Mouse (Mus musculus) C3H10T1/2 (cell line): ENCODE measurements around the gene 1700001P01Rik. TPM values are rescaled to one million over a fixed set of nuclear protein-coding genes. Genes with fewer than 3 reads are reported as not detected.

Experiments used
- polyA plus RNA-seq, 2 experiments: library from polyadenylated mRNA; unstranded; fragments of >200 nt; fragmentation: generic; extraction: Trizol; gene quantifications; one replicate each; pipeline ENCODE4 v1.2.1; 2012; ENCODE audit warnings: missing spikeins in 2 of 2

The 1700001P01Rik gene
- polyA plus RNA-seq: under 1 TPM; 0.08 to 0.31 TPM

DNA sequence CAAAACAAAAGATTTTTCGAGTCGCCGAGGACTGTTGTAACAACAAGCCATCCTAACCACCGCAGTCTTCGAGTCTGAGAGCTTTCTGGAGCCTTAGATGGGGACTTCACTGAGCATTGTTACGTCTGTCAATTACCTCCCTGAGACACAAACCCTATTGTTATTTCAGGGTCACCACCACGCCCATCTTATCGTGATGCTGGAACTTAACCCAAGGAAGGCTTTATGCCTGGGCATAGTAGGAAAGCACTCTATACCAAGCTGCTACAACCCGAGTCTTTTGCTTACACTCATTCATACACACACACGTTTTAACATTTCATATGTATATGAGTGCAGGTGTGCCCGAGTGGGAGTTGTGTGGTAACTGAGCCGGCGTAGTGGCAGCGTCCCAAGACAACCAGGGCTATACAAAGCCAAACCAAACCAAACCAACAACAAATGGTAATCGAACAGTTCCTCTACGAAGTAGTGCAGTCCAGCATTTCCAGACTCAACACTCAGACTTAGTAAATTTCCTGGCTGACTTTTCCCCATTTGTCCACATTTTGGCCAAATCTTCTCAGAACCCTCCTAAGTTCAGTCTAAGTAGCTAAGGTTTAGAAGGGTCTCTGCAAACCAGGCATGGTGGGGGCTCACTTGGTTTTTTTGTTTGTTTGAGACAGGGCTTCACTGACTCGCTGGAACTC is at the start of gene 1700001P01Rik:
Gene 1700001P01Rik, minus strand, starts transcription at position 111 of the 689 bp plus-strand sequence.

DNA sequence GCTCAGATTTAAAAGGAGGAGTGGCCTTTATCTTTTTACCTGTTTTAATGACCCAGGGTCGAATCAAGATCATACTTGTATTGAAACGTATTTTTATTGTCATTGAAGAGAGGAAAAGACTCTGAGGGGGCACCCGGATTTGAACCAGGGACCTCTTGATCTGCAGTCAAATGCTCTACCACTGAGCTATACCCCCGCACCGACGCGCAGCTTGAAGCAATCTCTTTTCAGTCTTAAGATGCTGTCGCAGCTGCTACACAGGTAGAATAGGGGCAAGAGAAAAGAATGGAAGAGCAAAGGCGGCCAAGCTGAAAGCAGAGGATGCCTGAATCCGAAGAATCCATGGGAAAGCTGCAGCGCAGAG is 23.0 kb upstream of the 1700001P01Rik start, which contains the start of gene Lasp1:
Gene Lasp1, plus strand, starts transcription at position 219 of the 364 bp plus-strand sequence.

DNA sequence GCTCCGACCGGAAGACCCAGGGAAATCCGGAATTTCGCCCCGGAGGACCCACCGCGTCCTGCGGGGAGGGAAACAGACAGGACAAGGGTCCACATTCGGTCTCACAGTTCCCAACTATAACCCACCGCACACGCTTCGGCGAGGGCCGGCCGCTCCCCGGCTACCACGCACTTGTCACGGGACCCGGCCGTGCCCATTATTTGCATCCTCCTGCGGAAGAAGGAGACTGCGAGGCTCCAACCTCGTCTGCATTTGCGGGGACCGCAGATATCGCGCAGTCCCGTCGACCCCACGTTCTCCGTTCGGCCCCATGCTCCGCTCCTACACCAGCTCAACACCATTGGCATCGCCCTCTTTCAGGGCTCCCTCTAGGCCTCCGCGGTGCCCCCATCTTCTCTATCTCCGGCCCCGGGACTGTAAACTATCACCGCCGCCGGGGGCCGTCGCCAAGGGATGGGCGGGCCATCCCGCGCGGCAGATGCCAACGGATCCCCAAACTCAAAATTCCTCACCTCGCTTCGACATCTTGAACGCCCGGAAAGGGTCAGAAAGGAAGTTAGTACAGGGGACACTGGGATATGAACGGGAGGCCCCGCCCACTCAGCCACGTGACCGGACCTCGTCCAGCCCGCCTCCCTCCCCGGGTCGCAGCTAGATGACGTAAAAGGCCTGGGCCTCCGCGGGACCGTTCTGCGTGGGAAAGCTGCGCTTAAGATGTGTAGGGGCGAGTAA is 6.3 kb upstream of the 1700001P01Rik start, which contains the start of gene Rpl23:
Gene Rpl23, minus strand, starts transcription at position 606 of the 732 bp plus-strand sequence.

DNA sequence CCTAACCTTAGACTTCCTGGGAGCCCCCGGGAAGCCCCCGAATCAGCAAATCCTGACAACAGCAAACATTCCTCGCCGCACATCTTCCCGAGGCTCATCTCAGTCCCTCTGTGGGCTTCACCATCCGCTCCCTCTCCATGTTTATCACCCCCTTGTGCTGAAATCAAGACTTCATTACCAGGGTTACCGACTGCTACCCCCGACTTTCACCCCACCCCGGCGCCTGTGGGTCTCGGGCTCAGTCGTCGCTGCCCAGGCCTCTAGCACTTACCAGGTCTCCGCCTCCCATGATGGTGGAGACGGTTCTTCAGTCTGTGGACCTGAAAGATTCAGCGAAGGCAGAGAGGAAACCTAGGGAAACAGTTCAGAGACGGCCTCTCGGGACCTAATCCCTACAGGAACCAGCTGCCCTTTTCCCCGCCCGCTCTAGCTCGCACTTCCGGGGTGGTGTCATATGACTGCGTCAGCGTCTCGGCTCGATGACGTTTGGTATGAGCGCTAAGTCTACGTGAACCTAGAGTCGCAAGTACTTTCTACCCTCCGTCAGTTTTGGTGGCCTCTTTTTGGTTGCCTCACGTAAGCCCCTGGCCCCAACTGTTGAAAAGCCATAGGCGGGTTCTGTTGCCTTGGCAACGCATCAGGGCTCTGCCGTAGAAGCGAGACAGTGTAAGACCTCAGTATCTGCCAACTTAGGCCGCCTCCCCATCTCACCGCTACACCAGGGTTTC is 9.4 kb downstream of the 1700001P01Rik start, which contains the start of gene Cwc25:
Gene Cwc25, minus strand, starts transcription at position 403 of the 728 bp plus-strand sequence.

GRCm38 (mm10) chr11:97744063-97744717 is 31.5 kb downstream of the 1700001P01Rik start, which contains the start of gene Pip4k2b:
TSS of gene Pip4k2b (minus strand) at chr11:97744704.

Other genes starting within 250 kb of the 1700001P01Rik start
- gene Srcin1, start 199.7 kb downstream of the 1700001P01Rik start, polyA plus RNA-seq: under 1 TPM; 0.01 to 0.07 TPM
- 1 to 10 TPM; 3.8 to 10.0 TPM for gene Epop, start 146.2 kb downstream of the 1700001P01Rik start, polyA plus RNA-seq
- gene Mllt6, start 112.5 kb downstream of the 1700001P01Rik start, polyA plus RNA-seq: 10 to 100 TPM in 1 of 2 experiments, 1 to 10 TPM in 1; 4.4 to 17.7 TPM
- gene Cisd3, start 90.1 kb downstream of the 1700001P01Rik start, polyA plus RNA-seq: 10 to 100 TPM; 32.1 to 68.6 TPM
- gene Pcgf2, start 75.4 kb downstream of the 1700001P01Rik start, polyA plus RNA-seq: 10 to 100 TPM; 38.5 to 91.7 TPM
- gene Psmb3, start 72.5 kb downstream of the 1700001P01Rik start, polyA plus RNA-seq: 1,000 to 10,000 TPM in 1 of 2 experiments, 100 to 1,000 TPM in 1; 535 to 1,281 TPM
- 10 to 100 TPM; 10.2 to 37.7 TPM for gene Pip4k2b, start 31.2 kb downstream of the 1700001P01Rik start, polyA plus RNA-seq
- 10 to 100 TPM in 1 of 2 experiments, 1 to 10 TPM in 1; 7.9 to 16.2 TPM for gene Cwc25, start 9.4 kb downstream of the 1700001P01Rik start, polyA plus RNA-seq
- 1,000 to 10,000 TPM in 1 of 2 experiments, 100 to 1,000 TPM in 1; 978 to 2,275 TPM for gene Rpl23, start 6.5 kb upstream of the 1700001P01Rik start, polyA plus RNA-seq
- 100 to 1,000 TPM; 100 to 153 TPM for gene Lasp1, start 23.1 kb upstream of the 1700001P01Rik start, polyA plus RNA-seq
- 1 to 10 TPM in 1 of 2 experiments, under 1 TPM in 1; 0.88 to 5.5 TPM for gene B230217C12Rik, start 64.9 kb upstream of the 1700001P01Rik start, polyA plus RNA-seq
- under 1 TPM in 1 of 2 experiments, not detected in 1; 0.20 TPM for gene Fbxo47, start 108.2 kb upstream of the 1700001P01Rik start, polyA plus RNA-seq
- gene Plxdc1, start 210.5 kb upstream of the 1700001P01Rik start, polyA plus RNA-seq: under 1 TPM; 0.11 to 0.21 TPM
- gene Arl5c, start 220.3 kb upstream of the 1700001P01Rik start, polyA plus RNA-seq: 1 to 10 TPM; 1.6 to 1.7 TPM
- 10 to 100 TPM in 1 of 2 experiments, 1 to 10 TPM in 1; 2.6 to 12.5 TPM for gene Cacnb1, start 247.1 kb upstream of the 1700001P01Rik start, polyA plus RNA-seq